Mouse (Mus musculus) spleen, adult 10 weeks (tissue): ENCODE results near the gene Lamc2. TPM values are rescaled to one million over a fixed set of nuclear protein-coding genes. Genes with fewer than 3 reads are reported as not detected.

Experiments
- polyA plus RNA-seq: library from polyadenylated mRNA; stranded (reverse); fragments of 350-450 nt; fragmentation: Illumina TruSeq; extraction: RNeasy Lipid Tissue Mini Kit (QIAGEN cat#74804); gene quantifications from one replicate; pipeline ENCODE4 v1.2.3, GENCODE M21; 2015; ENCODE audit warnings: low replicate concordance; ENCODE audit not compliant: insufficient read depth

Gene Lamc2
- 1.8 TPM for polyA plus RNA-seq

DNA sequence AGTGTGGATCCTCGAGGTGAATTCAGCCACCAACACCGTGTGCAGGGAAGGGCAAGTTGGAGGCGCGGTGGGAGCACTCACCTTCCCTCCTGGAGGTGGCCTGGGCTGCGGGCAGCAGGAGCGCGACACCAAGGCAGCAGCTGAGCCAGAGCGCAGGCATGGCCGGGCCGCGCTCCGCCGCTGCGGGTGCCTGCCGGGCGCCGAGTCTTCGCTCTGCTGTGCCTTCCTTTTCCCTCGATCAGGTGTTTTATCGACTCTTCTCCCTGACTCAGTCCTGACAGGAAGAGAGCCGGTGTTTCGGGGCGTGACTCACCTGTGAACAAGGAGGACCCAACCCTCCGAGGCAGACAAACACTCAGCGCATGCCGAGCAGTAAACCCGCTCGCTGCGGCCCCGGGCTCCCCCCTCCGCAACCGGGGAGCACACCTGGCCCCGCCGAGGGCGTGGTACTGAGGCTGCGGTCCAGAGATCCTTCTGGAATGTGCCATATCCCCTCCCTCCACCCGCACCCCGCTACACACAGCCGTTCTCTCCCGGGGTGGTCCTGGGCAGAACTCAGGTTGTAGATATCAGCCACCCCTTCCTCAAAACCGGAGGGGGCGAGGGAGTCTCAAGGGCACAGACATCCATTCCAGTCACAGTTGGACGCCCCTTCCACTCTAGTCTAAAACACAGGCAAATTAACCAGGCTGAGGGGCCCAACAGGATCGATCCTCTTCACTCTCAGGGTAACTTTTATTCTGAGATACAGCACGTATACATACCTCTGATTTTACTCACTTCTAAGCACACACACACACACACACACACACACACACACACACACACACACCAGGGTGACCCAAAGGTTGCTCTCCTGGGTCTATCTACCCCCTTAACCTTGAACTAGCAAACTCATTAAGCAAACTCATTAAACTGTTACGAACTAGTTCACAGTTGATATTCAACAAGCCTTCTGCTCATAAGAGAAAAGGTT lies at the start of gene Lamc2:
Gene Lamc2 (minus strand): TSS at position 620 of the 976 bp plus-strand sequence.

Other genes starting within 250 kb of the Lamc2 start
- gene Nmnat2, start 231.5 kb downstream of the Lamc2 start, polyA plus RNA-seq, result 0.73 TPM
- 13.2 TPM for gene Lamc1, start 146.3 kb upstream of the Lamc2 start, polyA plus RNA-seq
- gene Shcbp1l, start 238.7 kb upstream of the Lamc2 start, polyA plus RNA-seq, result 5.5 TPM